Mouse (Mus musculus): ENCODE results near the gene Olfr894. TPM values are rescaled to one million over a fixed set of nuclear protein-coding genes. Genes with fewer than 3 reads are reported as not detected.

The Olfr894 gene
- polyA plus RNA-seq (2012; fragmentation: generic; extraction: Trizol) = not detected

DNA sequence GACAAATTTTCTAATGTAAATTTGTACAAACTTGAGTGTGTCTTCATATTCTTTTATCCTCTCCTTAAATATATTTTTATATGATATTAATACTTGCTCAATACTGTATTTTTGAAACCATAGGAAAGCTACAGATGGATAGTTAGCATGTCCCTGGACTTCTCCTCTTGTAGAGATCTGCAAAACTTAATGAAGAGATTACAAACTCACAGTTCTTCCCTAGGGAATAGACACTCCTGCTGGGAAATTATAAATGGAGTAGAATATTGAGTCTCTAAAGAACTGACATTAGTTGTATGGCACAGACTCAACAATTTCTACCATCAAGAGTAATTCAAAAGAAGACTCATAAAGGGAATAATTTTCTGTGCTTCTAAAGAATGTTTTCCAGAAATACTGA lies at the start of gene Olfr894:
TSS of gene Olfr894 (plus strand) at position 301 of the 400 bp plus-strand sequence.

DNA sequence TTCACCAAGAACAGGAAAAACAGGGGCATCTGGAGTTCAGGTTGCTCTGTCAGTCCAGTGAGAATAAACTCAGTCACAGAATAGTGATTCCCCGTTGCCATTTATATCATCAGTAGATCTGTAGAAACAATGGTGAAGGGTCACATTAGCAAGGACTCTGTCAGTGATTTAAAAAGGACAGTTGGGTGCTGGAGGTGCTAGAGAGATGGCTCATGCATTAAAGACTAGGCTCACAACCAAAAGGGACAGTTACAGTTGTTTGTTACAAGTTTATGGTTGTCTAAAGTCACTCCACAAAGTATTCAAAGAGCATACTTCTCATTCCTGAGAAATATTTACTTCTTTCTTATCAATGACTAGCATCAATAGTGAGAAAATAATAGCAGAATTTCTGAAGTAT lies 37.1 kb upstream of the Olfr894 start, which contains the start of gene Olfr891:
TSS of gene Olfr891 (minus strand) at position 101 of the 400 bp plus-strand sequence.

GRCm38 (mm10) chr9:38208065-38208464 lies 9.8 kb upstream of the Olfr894 start, which contains the start of gene Olfr893:
Gene Olfr893 (plus strand): TSS chr9:38208365.

DNA sequence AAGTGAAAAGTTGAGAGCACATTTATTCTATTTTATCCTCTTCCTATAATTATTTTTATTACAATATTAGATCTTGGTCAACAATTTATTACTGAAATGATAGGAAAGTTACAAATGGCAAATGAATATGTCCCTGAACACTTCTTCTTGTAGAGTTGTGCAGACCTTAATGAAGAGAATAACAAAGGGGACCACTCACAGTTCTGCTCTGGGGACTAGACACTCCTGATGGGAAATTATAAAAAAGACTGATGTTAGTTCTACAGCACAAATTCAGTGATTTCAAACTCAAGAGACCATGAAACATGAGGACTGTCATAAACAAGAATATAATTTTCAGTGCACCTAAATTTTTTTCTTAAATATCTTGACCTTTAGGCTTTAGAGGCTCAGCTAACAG lies 34.6 kb downstream of the Olfr894 start, which contains the start of gene Olfr143:
TSS of gene Olfr143 (plus strand) at position 301 of the 400 bp plus-strand sequence.

GRCm38 (mm10) chr9:38267551-38267950 lies 49.7 kb downstream of the Olfr894 start, which contains the start of gene Olfr895:
Gene Olfr895 (plus strand): TSS chr9:38267851.

Other genes starting within 250 kb of the Olfr894 start
- not detected for gene Olfr881, start 226.2 kb upstream of the Olfr894 start, polyA plus RNA-seq (2012; fragmentation: generic; extraction: Trizol)
- not detected for gene Olfr883, start 192.2 kb upstream of the Olfr894 start, polyA plus RNA-seq (2012; fragmentation: generic; extraction: Trizol)
- gene Olfr884, start 171.5 kb upstream of the Olfr894 start, polyA plus RNA-seq (2012; fragmentation: generic; extraction: Trizol) = not detected
- not detected for gene Olfr885, start 156.7 kb upstream of the Olfr894 start, polyA plus RNA-seq (2012; fragmentation: generic; extraction: Trizol)
- not detected for gene Olfr887, start 134.0 kb upstream of the Olfr894 start, polyA plus RNA-seq (2012; fragmentation: generic; extraction: Trizol)
- not detected for gene Olfr888, start 109.9 kb upstream of the Olfr894 start, polyA plus RNA-seq (2012; fragmentation: generic; extraction: Trizol)
- under 1 TPM; 0.01 to 0.06 TPM for gene Olfr889, start 102.9 kb upstream of the Olfr894 start, polyA plus RNA-seq (2012; fragmentation: generic; extraction: Trizol)
- gene Olfr890, start 75.5 kb upstream of the Olfr894 start, polyA plus RNA-seq (2012; fragmentation: generic; extraction: Trizol) = not detected
- not detected for gene Olfr891, start 37.2 kb upstream of the Olfr894 start, polyA plus RNA-seq (2012; fragmentation: generic; extraction: Trizol)
- not detected for gene Olfr893, start 9.7 kb upstream of the Olfr894 start, polyA plus RNA-seq (2012; fragmentation: generic; extraction: Trizol)
- gene Olfr143, start 34.7 kb downstream of the Olfr894 start, polyA plus RNA-seq (2012; fragmentation: generic; extraction: Trizol) = not detected
- gene Olfr895, start 49.8 kb downstream of the Olfr894 start, polyA plus RNA-seq (2012; fragmentation: generic; extraction: Trizol) = not detected
- gene Olfr896-ps1, start 73.1 kb downstream of the Olfr894 start, polyA plus RNA-seq (2012; fragmentation: generic; extraction: Trizol) = not detected
- gene Olfr25, start 111.0 kb downstream of the Olfr894 start, polyA plus RNA-seq (2012; fragmentation: generic; extraction: Trizol) = not detected
- not detected for gene Olfr898, start 130.4 kb downstream of the Olfr894 start, polyA plus RNA-seq (2012; fragmentation: generic; extraction: Trizol)
- gene Olfr250, start 148.8 kb downstream of the Olfr894 start, polyA plus RNA-seq (2012; fragmentation: generic; extraction: Trizol) = not detected
- gene Olfr251, start 159.0 kb downstream of the Olfr894 start, polyA plus RNA-seq (2012; fragmentation: generic; extraction: Trizol) = not detected
- gene Olfr147, start 183.6 kb downstream of the Olfr894 start, polyA plus RNA-seq (2012; fragmentation: generic; extraction: Trizol) = not detected
- not detected for gene Olfr901, start 211.4 kb downstream of the Olfr894 start, polyA plus RNA-seq (2012; fragmentation: generic; extraction: Trizol)
- not detected for gene Olfr902, start 229.6 kb downstream of the Olfr894 start, polyA plus RNA-seq (2012; fragmentation: generic; extraction: Trizol)
- not detected for gene Olfr904, start 245.1 kb downstream of the Olfr894 start, polyA plus RNA-seq (2012; fragmentation: generic; extraction: Trizol)

All from C3H10T1/2 (cell line).